Mouse (Mus musculus): ENCODE results near the gene Dnmt1.

DNA sequence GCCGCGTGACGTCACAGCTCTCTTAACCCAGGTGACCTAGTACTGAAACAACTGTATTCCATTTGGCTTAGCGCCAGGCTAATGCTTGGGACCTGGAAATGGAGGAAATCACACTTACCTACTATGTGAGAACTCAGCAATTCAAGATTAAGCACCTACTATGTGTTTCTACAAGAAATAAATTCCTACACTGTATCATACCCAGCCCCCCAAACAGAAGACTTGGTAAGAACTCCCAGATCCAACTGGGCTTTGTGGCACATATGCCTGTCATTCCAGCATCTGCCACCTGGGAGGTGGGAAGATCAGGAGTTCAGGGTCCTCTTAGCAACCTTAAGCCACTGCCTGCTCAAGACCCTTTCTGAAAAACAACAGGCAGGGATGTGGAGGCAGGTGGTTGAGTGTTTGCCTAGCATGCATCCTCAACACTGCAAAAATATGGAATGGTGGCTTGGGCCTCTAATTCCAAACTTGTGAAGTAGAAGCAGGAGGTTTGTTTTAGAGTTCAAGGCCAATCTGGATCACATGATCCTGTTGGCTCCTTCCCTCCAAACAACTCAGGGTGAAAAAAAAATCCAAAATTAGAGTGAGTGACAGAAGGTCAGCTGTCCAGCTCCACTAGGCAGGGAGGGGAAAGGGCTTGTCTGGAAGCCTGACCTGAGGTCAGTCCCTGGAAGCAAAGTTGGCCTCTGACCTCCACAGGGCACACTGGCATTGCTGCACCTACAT lies 17.4 kb upstream of the Dnmt1 start:
- TF ChIP-seq CTCF (IDR thresholded peaks at IDR 0.05; ENCODE audit: low read depth, low read length) (no peak), POLR2A (IDR thresholded peaks at IDR 0.05; ENCODE audit: borderline replicate concordance, low read depth, low read length) (no peak)

All from bone marrow macrophage, adult 2 months (primary cell).